20 mouse cellular contexts compared by ENCODE assay signal in genomic region chr13:54459282-54459681, GRCm38 (mm10). TPM values are rescaled to one million over a fixed set of nuclear protein-coding genes. Genes with fewer than 3 reads are reported as not detected.
A peak's percentile ranks its signal among the peaks of the same experiment; 100 is the strongest.
DNase-seq lines count a peak whose midpoint lies in the region; ATAC-seq and TF ChIP-seq lines count a peak whose summit lies in the region.
"Had no signal": no experiment of that assay in that cellular context is flagged by ENCODE, and none has a peak within 500 bp of the region (broad histone marks: within the 10 kb centered on the region; RNA-seq: fewer than 3 reads in every experiment).

No protein-coding gene starts in this region.

- H3K4me3 ChIP-seq in limb, embryonic 14.5 days (replicated peaks; ENCODE audit: low read length): no peak overlapping the region
- no peak overlapping the region for H3K4me3 ChIP-seq in limb, embryonic 10.5 days
- H3K4me3 ChIP-seq in lung, postnatal 0 days (ENCODE audit: low read depth, low read length): no peak overlapping the region
- H3K4me3 ChIP-seq in stomach, embryonic 14.5 days (ENCODE audit: low read depth, low read length): no peak overlapping the region
- H3K4me3 ChIP-seq in hindbrain, postnatal 0 days (ENCODE audit: low read length): no peak overlapping the region
- H3K4me3 ChIP-seq: embryonic facial prominence, embryonic 12.5 days; heart, embryonic 10.5 days; hindbrain, embryonic 12.5 days had no signal

- DNase-seq in limb, embryonic 14.5 days (ENCODE audit: low spot score): no peak
- no peak for DNase-seq in limb, embryonic 10.5 days (ENCODE audit: low spot score)
- DNase-seq in lung, postnatal 0 days (ENCODE audit: low spot score): peak; percentile 70
- DNase-seq in lung, postnatal 14 days: no peak
- no peak for DNase-seq in hindbrain, postnatal 0 days (ENCODE audit: low spot score)
- DNase-seq in right cerebral cortex, postnatal 4 days: no peak
- DNase-seq: adrenal gland, postnatal 10 days; B cell, adult 2 months; cerebellum, adult 11 months; cerebellum, adult 8-10 months; cerebellum, postnatal 14 days; gastrocnemius, postnatal 10 days; heart, adult 18-20 months; heart, postnatal 4 days had no signal

- no peak overlapping the region for H3K9ac ChIP-seq in limb, embryonic 14.5 days (ENCODE audit: low read depth, low read length, severe bottlenecking)
- no peak overlapping the region for H3K9ac ChIP-seq in lung, postnatal 0 days (replicated peaks; ENCODE audit: low read depth)
- no peak overlapping the region for H3K9ac ChIP-seq in stomach, embryonic 14.5 days (replicated peaks; ENCODE audit: low read depth, low read length)
- no peak overlapping the region for H3K9ac ChIP-seq in hindbrain, postnatal 0 days (replicated peaks; ENCODE audit: low read length)
- H3K9ac ChIP-seq: embryonic facial prominence, embryonic 12.5 days; hindbrain, embryonic 12.5 days had no signal

- H3K27ac ChIP-seq in limb, embryonic 14.5 days (replicated peaks; ENCODE audit: low read depth, low read length): no peak overlapping the region
- no peak overlapping the region for H3K27ac ChIP-seq in limb, embryonic 10.5 days
- H3K27ac ChIP-seq in lung, postnatal 0 days (ENCODE audit: low read length): no peak overlapping the region
- peak overlapping the region; percentile 7; the same call in 1 of the 2 replicates for H3K27ac ChIP-seq in stomach, embryonic 14.5 days (ENCODE audit: low read length)
- H3K27ac ChIP-seq in hindbrain, postnatal 0 days: no peak overlapping the region
- H3K27ac ChIP-seq: embryonic facial prominence, embryonic 12.5 days; heart, embryonic 10.5 days; hindbrain, embryonic 12.5 days had no signal

- TF ChIP-seq POLR2A in limb, embryonic 14.5 days (IDR thresholded peaks at IDR 0.05; ENCODE audit: borderline replicate concordance, extremely low read depth, insufficient read depth, insufficient read length): no peak

- WGBS in limb, embryonic 14.5 days: 74% methylated on average over 4 of the region's 4 CpGs
- WGBS in limb, embryonic 10.5 days: 94% methylated on average over 4 of the region's 4 CpGs
- 69% methylated on average over 4 of the region's 4 CpGs for WGBS in lung, postnatal 0 days
- 56% methylated on average over 4 of the region's 4 CpGs for WGBS in stomach, embryonic 14.5 days
- WGBS in hindbrain, postnatal 0 days: 85% methylated on average over 4 of the region's 4 CpGs

- ATAC-seq in limb, embryonic 14.5 days (ENCODE audit: low FRiP score, low read depth): peak; percentile 37; the same call in 1 of the 2 replicates
- peak; percentile 85 for ATAC-seq in lung, postnatal 0 days
- ATAC-seq in stomach, embryonic 14.5 days (ENCODE audit: insufficient number of reproducible peaks, insufficient read depth, low FRiP score, low read depth): peak; percentile 71; the same call in 1 of the 2 replicates
- ATAC-seq in hindbrain, postnatal 0 days: no peak
- ATAC-seq: CD4-positive, CD25-positive, alpha-beta regulatory T cell, adult 4 months; forebrain, embryonic 16.5 days had no signal

- H3K36me3 ChIP-seq in limb, embryonic 14.5 days (ENCODE audit: control insufficient read depth, insufficient read depth, low read length): peaks cover 92% of the 10 kb centered on the region
- peaks cover 99% of the 10 kb centered on the region for H3K36me3 ChIP-seq in limb, embryonic 10.5 days
- peaks cover 40% of the 10 kb centered on the region for H3K36me3 ChIP-seq in lung, postnatal 0 days (ENCODE audit: insufficient read depth, low read length)
- peaks cover 67% of the 10 kb centered on the region for H3K36me3 ChIP-seq in stomach, embryonic 14.5 days (ENCODE audit: control insufficient read depth, insufficient read depth, low read length)
- H3K36me3 ChIP-seq in hindbrain, postnatal 0 days (ENCODE audit: insufficient read depth, low read length): peaks cover 62% of the 10 kb centered on the region

- no peaks in the 10 kb centered on the region for H3K27me3 ChIP-seq in limb, embryonic 14.5 days (ENCODE audit: control insufficient read depth, insufficient read depth, low read length)
- H3K27me3 ChIP-seq in limb, embryonic 10.5 days (ENCODE audit: low read depth, poor library complexity, severe bottlenecking): no peaks in the 10 kb centered on the region
- H3K27me3 ChIP-seq in lung, postnatal 0 days (replicated peaks; ENCODE audit: insufficient read depth, low read length): no peaks in the 10 kb centered on the region
- no peaks in the 10 kb centered on the region for H3K27me3 ChIP-seq in stomach, embryonic 14.5 days (ENCODE audit: control insufficient read depth, insufficient read depth, low read length)
- no peaks in the 10 kb centered on the region for H3K27me3 ChIP-seq in hindbrain, postnatal 0 days (ENCODE audit: insufficient read depth, low read length)
- H3K27me3 ChIP-seq: embryonic facial prominence, embryonic 12.5 days; hindbrain, embryonic 12.5 days had no signal

- no peak for TF ChIP-seq EP300 in lung, postnatal 0 days (IDR thresholded peaks at IDR 0.05)

- no peak overlapping the region for H3K4me2 ChIP-seq in limb, embryonic 14.5 days (replicated peaks; ENCODE audit: low read depth, low read length, severe bottlenecking)
- no peak overlapping the region for H3K4me2 ChIP-seq in lung, postnatal 0 days (replicated peaks; ENCODE audit: low read depth, low read length)
- H3K4me2 ChIP-seq in stomach, embryonic 14.5 days (replicated peaks; ENCODE audit: low read depth, low read length): no peak overlapping the region
- H3K4me2 ChIP-seq in hindbrain, postnatal 0 days (ENCODE audit: low read depth, low read length): no peak overlapping the region
- H3K4me2 ChIP-seq: embryonic facial prominence, embryonic 12.5 days; hindbrain, embryonic 12.5 days had no signal

- no peak for TF ChIP-seq CTCF in lung, postnatal 0 days (IDR thresholded peaks at IDR 0.05)
- no peak for TF ChIP-seq CTCF in hindbrain, postnatal 0 days (IDR thresholded peaks at IDR 0.05; ENCODE audit: low read depth)

- H3K9me3 ChIP-seq in limb, embryonic 14.5 days (ENCODE audit: control insufficient read depth, low read length): no peaks in the 10 kb centered on the region; the same call in 1 of the 2 replicates
- H3K9me3 ChIP-seq in limb, embryonic 10.5 days (replicated peaks): no peaks in the 10 kb centered on the region; the same call in 1 of the 2 replicates
- H3K9me3 ChIP-seq in lung, postnatal 0 days (ENCODE audit: low read length): no peaks in the 10 kb centered on the region
- no peaks in the 10 kb centered on the region for H3K9me3 ChIP-seq in stomach, embryonic 14.5 days (ENCODE audit: control insufficient read depth, low read depth, low read length)
- no peaks in the 10 kb centered on the region for H3K9me3 ChIP-seq in hindbrain, postnatal 0 days (ENCODE audit: low read length)
- H3K9me3 ChIP-seq: heart, embryonic 10.5 days had no signal

- no peaks in the 10 kb centered on the region for H3K4me1 ChIP-seq in limb, embryonic 14.5 days (ENCODE audit: control insufficient read depth, insufficient read depth, low read length)
- H3K4me1 ChIP-seq in limb, embryonic 10.5 days: no peaks in the 10 kb centered on the region
- H3K4me1 ChIP-seq in lung, postnatal 0 days (ENCODE audit: insufficient read depth, low read depth, low read length): no peaks in the 10 kb centered on the region
- H3K4me1 ChIP-seq in stomach, embryonic 14.5 days (ENCODE audit: control insufficient read depth, insufficient read depth, low read length): no peaks in the 10 kb centered on the region
- H3K4me1 ChIP-seq in hindbrain, postnatal 0 days (ENCODE audit: insufficient read depth, low read length): no peaks in the 10 kb centered on the region
- H3K4me1 ChIP-seq: embryonic facial prominence, embryonic 12.5 days; heart, embryonic 10.5 days; hindbrain, embryonic 12.5 days had no signal

RNA-seq across cellular contexts. Expression of gene Thoc3, which starts 9.4 kb away (rescaled TPM):
- polyA plus RNA-seq in limb, embryonic 14.5 days (2012; rRNA removed): 48.4 and 48.9 TPM in 2 replicates
- polyA plus RNA-seq in limb, embryonic 14.5 days (2014; fragmentation: Nextera tagmentation; extraction: Ambion mirVana): 118 and 122 TPM in 2 replicates
- 189 and 192 TPM in 2 replicates for polyA plus RNA-seq in limb, embryonic 10.5 days (2016; fragmentation: Nextera tagmentation; extraction: Ambion mirVana)
- 56.5 and 60.8 TPM in 2 replicates for polyA plus RNA-seq in lung, postnatal 0 days (2015; fragmentation: Nextera tagmentation; extraction: Ambion mirVana)
- polyA plus RNA-seq in stomach, embryonic 14.5 days (2014; fragmentation: Nextera tagmentation; extraction: Ambion mirVana): 132 and 150 TPM in 2 replicates
- 67.2 and 120 TPM in 2 replicates for total RNA-seq in hindbrain, postnatal 0 days (2014; rRNA removed)
- polyA plus RNA-seq in hindbrain, postnatal 0 days (2015; fragmentation: Nextera tagmentation; extraction: Ambion mirVana): 107 and 108 TPM in 2 replicates

RNA-seq across cellular contexts. Expression of gene Simc1, which starts 44.3 kb away (rescaled TPM):
- polyA plus RNA-seq in limb, embryonic 14.5 days (2012; rRNA removed): 21.0 and 25.0 TPM in 2 replicates
- 13.8 and 14.8 TPM in 2 replicates for polyA plus RNA-seq in limb, embryonic 14.5 days (2014; fragmentation: Nextera tagmentation; extraction: Ambion mirVana)
- polyA plus RNA-seq in limb, embryonic 10.5 days (2016; fragmentation: Nextera tagmentation; extraction: Ambion mirVana): 20.6 and 21.1 TPM in 2 replicates
- 2.6 and 2.8 TPM in 2 replicates for polyA plus RNA-seq in lung, postnatal 0 days (2015; fragmentation: Nextera tagmentation; extraction: Ambion mirVana)
- polyA plus RNA-seq in stomach, embryonic 14.5 days (2014; fragmentation: Nextera tagmentation; extraction: Ambion mirVana): 15.6 and 16.6 TPM in 2 replicates
- total RNA-seq in hindbrain, postnatal 0 days (2014; rRNA removed): 17.1 and 18.3 TPM in 2 replicates
- 9.3 and 9.5 TPM in 2 replicates for polyA plus RNA-seq in hindbrain, postnatal 0 days (2015; fragmentation: Nextera tagmentation; extraction: Ambion mirVana)
